Mouse (Mus musculus): ENCODE measurements around the gene Ccdc149. TPM values are rescaled to one million over a fixed set of nuclear protein-coding genes. Genes with fewer than 3 reads are reported as not detected.

Gene Ccdc149
- polyA plus RNA-seq, 1 experiment from 2014 or later: 3.5 TPM

GRCm38 (mm10) chr5:52362776-52363467 is 108.4 kb downstream of the Ccdc149 start:
- WGBS: 59% methylated on average over 6 of the region's 6 CpGs
- no peak for ATAC-seq (replicated peaks; ENCODE audit: low FRiP score, low read depth)
- H3K4me2 ChIP-seq (ENCODE audit: low read length): peak overlapping the region; percentile 36; the same call in 1 of the 2 replicates

GRCm38 (mm10) chr5:52360286-52361049 is 110.9 kb downstream of the Ccdc149 start:
- ATAC-seq (replicated peaks; ENCODE audit: low FRiP score, low read depth): peak; percentile 79
- Histone ChIP-seq H3K9ac (ENCODE audit: low read depth, low read length) (no peak overlapping the region), H3K27me3 (ENCODE audit: insufficient read depth, low read length) (no peaks in the 10 kb centered on the region), H3K4me2 (ENCODE audit: low read length) (no peak overlapping the region), H3K27ac (peak overlapping the region; percentile 31), H3K9me3 (replicated peaks; ENCODE audit: low read length) (no peaks in the 10 kb centered on the region), H3K36me3 (ENCODE audit: insufficient read depth, low read length) (no peaks in the 10 kb centered on the region), H3K4me1 (replicated peaks; ENCODE audit: insufficient read depth, low read length) (0 out of 2 replicates have a peak, but pooled peaks cover 9% of the 10 kb centered on the region), H3K4me3 (replicated peaks; ENCODE audit: low read depth, low read length) (no peak overlapping the region)
- DNase-seq (ENCODE audit: low spot score): no peak
- TF ChIP-seq CTCF (IDR thresholded peaks at IDR 0.05; ENCODE audit: low read depth): no peak
- 68% methylated on average over 21 of the region's 21 CpGs for whole genome bisulfite sequencing

More at GRCm38 (mm10) chr5:52362776-52363467, 108.4 kb downstream of the Ccdc149 start:
- DNase-seq (ENCODE audit: low spot score): no peak
- no peak overlapping the region for H3K9ac ChIP-seq (ENCODE audit: low read depth, low read length)
- no peaks in the 10 kb centered on the region for H3K9me3 ChIP-seq (replicated peaks; ENCODE audit: low read length)
- H3K4me3 ChIP-seq (replicated peaks; ENCODE audit: low read depth, low read length): no peak overlapping the region
- H3K27me3 ChIP-seq (ENCODE audit: insufficient read depth, low read length): no peaks in the 10 kb centered on the region
- peak overlapping the region; percentile 66; the same call in 1 of the 2 replicates for H3K27ac ChIP-seq
- TF ChIP-seq CTCF (IDR thresholded peaks at IDR 0.05; ENCODE audit: low read depth): no peak
- no peaks in the 10 kb centered on the region for H3K36me3 ChIP-seq (ENCODE audit: insufficient read depth, low read length)
- H3K4me1 ChIP-seq (replicated peaks; ENCODE audit: insufficient read depth, low read length): 0 out of 2 replicates have a peak, but pooled peaks cover 9% of the 10 kb centered on the region

GRCm38 (mm10) chr5:52358120-52358519 is 113.2 kb downstream of the Ccdc149 start:
- H3K4me2 ChIP-seq (ENCODE audit: low read length): no peak overlapping the region
- 0 out of 2 replicates have a peak, but pooled peaks cover under 1% of the 10 kb centered on the region for H3K4me1 ChIP-seq (replicated peaks; ENCODE audit: insufficient read depth, low read length)
- H3K9me3 ChIP-seq (replicated peaks; ENCODE audit: low read length): no peaks in the 10 kb centered on the region
- no peaks in the 10 kb centered on the region for H3K36me3 ChIP-seq (ENCODE audit: insufficient read depth, low read length)
- DNase-seq (ENCODE audit: low spot score) (no peak), ATAC-seq (replicated peaks; ENCODE audit: low FRiP score, low read depth) (no peak)
- H3K9ac ChIP-seq (ENCODE audit: low read depth, low read length): no peak overlapping the region
- no peak overlapping the region for H3K4me3 ChIP-seq (replicated peaks; ENCODE audit: low read depth, low read length)
- 87% methylated on average over 6 of the region's 6 CpGs for WGBS
- TF ChIP-seq CTCF (IDR thresholded peaks at IDR 0.05; ENCODE audit: low read depth): no peak
- H3K27ac ChIP-seq: no peak overlapping the region
- H3K27me3 ChIP-seq (ENCODE audit: insufficient read depth, low read length): no peaks in the 10 kb centered on the region

DNA sequence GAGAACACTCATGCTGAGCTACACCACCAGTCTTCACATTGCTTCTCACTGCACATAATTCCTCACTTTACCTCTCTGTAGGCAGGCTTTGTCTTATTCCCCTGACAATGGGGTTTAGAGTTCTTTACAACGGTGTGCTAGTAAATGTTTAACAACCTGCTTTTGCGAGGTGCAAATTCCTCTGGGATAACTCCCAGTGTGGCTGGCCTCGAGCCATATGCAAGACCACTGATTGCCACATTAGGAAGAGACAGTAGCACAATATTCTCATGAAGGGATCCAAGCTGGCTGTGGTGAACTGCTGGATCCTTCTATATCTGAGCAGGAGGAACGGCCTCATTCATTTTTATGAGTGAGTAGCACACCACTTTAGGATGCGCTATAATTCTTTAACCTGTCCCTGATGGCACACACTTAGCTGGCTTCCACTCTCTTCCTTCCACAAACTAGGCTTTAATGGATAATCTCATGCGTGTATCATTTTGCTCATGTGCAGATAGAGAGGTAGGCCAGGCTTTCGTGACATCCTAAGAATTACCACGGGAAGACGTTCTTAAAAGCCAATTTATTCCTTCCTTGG is 114.1 kb downstream of the Ccdc149 start:
- H3K36me3 ChIP-seq (ENCODE audit: insufficient read depth, low read length): no peaks in the 10 kb centered on the region
- no peak overlapping the region for H3K4me2 ChIP-seq (ENCODE audit: low read length)
- DNase-seq (ENCODE audit: low spot score) (no peak), ATAC-seq (replicated peaks; ENCODE audit: low FRiP score, low read depth) (no peak)
- H3K4me1 ChIP-seq (replicated peaks; ENCODE audit: insufficient read depth, low read length): no peaks in the 10 kb centered on the region
- H3K27ac ChIP-seq: no peak overlapping the region
- H3K9me3 ChIP-seq (replicated peaks; ENCODE audit: low read length): no peaks in the 10 kb centered on the region
- 47% methylated on average over 9 of the region's 9 CpGs for WGBS
- TF ChIP-seq CTCF (IDR thresholded peaks at IDR 0.05; ENCODE audit: low read depth): no peak
- H3K9ac ChIP-seq (ENCODE audit: low read depth, low read length): no peak overlapping the region
- no peak overlapping the region for H3K4me3 ChIP-seq (replicated peaks; ENCODE audit: low read depth, low read length)
- no peaks in the 10 kb centered on the region for H3K27me3 ChIP-seq (ENCODE audit: insufficient read depth, low read length)

- DNase-seq (ENCODE audit: low spot score) (no peak), ATAC-seq (replicated peaks; ENCODE audit: low FRiP score, low read depth) (no peak)
- TF ChIP-seq CTCF (IDR thresholded peaks at IDR 0.05; ENCODE audit: low read depth): no peak
- Histone ChIP-seq H3K27ac (no peak overlapping the region), H3K36me3 (ENCODE audit: insufficient read depth, low read length) (no peaks in the 10 kb centered on the region), H3K4me2 (ENCODE audit: low read length) (no peak overlapping the region), H3K4me3 (replicated peaks; ENCODE audit: low read depth, low read length) (no peak overlapping the region), H3K9me3 (replicated peaks; ENCODE audit: low read length) (no peaks in the 10 kb centered on the region), H3K27me3 (ENCODE audit: insufficient read depth, low read length) (no peaks in the 10 kb centered on the region), H3K9ac (ENCODE audit: low read depth, low read length) (no peak overlapping the region), H3K4me1 (replicated peaks; ENCODE audit: insufficient read depth, low read length) (no peaks in the 10 kb centered on the region)
- 79% methylated on average over 7 of the region's 7 CpGs for WGBS
Observed at GRCm38 (mm10) chr5:52355612-52356011, 115.7 kb downstream of the Ccdc149 start.

DNA sequence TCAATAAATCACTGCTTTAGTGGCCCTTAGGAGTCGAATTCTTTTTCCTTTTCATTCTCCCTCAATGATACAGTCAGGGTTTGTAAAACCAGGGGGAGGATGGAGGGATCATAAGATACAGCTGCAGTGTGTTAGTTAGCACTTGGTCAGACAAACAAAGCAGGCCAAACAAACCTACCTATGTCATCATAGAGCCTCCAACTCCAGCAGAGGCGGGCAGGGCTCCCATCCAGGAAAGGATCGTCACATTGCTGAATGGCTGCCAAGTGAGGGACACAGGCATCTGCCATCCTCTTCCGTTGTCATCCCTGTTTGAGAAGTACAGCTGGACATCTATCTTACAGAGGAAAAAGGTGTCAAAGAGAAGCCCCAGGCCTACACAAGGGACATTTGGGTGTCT is 116.9 kb downstream of the Ccdc149 start:
- DNase-seq (ENCODE audit: low spot score) (no peak), ATAC-seq (replicated peaks; ENCODE audit: low FRiP score, low read depth) (no peak)
- Histone ChIP-seq H3K9ac (ENCODE audit: low read depth, low read length) (no peak overlapping the region), H3K4me3 (replicated peaks; ENCODE audit: low read depth, low read length) (no peak overlapping the region), H3K27ac (no peak overlapping the region), H3K27me3 (ENCODE audit: insufficient read depth, low read length) (no peaks in the 10 kb centered on the region), H3K36me3 (ENCODE audit: insufficient read depth, low read length) (no peaks in the 10 kb centered on the region), H3K4me1 (replicated peaks; ENCODE audit: insufficient read depth, low read length) (no peaks in the 10 kb centered on the region), H3K9me3 (replicated peaks; ENCODE audit: low read length) (no peaks in the 10 kb centered on the region), H3K4me2 (ENCODE audit: low read length) (no peak overlapping the region)
- no peak for TF ChIP-seq CTCF (IDR thresholded peaks at IDR 0.05; ENCODE audit: low read depth)
- 55% methylated on average over 4 of the region's 4 CpGs for WGBS

All from kidney, postnatal 0 days (tissue).